Mouse (Mus musculus) hindbrain, postnatal 0 days (tissue): ENCODE data around the gene Atp6v1f. TPM values are rescaled to one million over a fixed set of nuclear protein-coding genes. Genes with fewer than 3 reads are reported as not detected.
A peak's percentile ranks its signal among the peaks of the same experiment; 100 is the strongest.

Experiments
- ATAC-seq: fragments of 200-750 bp; cut with Nextera tagmentation; 2 replicates; pipeline ENCODE4 v1.8.0; 2017; ENCODE audit warnings: mild to moderate bottlenecking, moderate TSS enrichment, moderate library complexity
- DNase-seq: peaks from one replicate; pipeline ENCODE4 v3.0.0-alpha.2; 2015; ENCODE audit warnings: low spot score
- H3K27ac ChIP-seq: fragments of 300-500 bp; sonication (generic); 2 replicates; pipeline ENCODE4 v1.5.1; 2014; ENCODE audit warnings: mild to moderate bottlenecking
- H3K27me3 ChIP-seq: fragments of 300-500 bp; sonication (generic); 2 replicates; pipeline ENCODE4 v1.6.1; 2014; ENCODE audit warnings: low read length, mixed read lengths; ENCODE audit not compliant: insufficient read depth
- H3K36me3 ChIP-seq: fragments of 300-500 bp; sonication (generic); 2 replicates; pipeline ENCODE4 v1.6.1; 2014; ENCODE audit warnings: low read length, mixed read lengths; ENCODE audit not compliant: insufficient read depth
- H3K4me1 ChIP-seq: fragments of 300-500 bp; sonication (generic); 2 replicates; pipeline ENCODE4 v1.6.1; 2014; ENCODE audit warnings: antibody characterized with exemption, low read length, mixed read lengths; ENCODE audit not compliant: insufficient read depth
- H3K4me2 ChIP-seq: fragments of 300-500 bp; sonication (generic); 2 replicates; pipeline ENCODE4 v1.6.1; 2014; ENCODE audit warnings: low read depth, mild to moderate bottlenecking, low read length, moderate library complexity, mixed read lengths
- H3K4me3 ChIP-seq: fragments of 300-500 bp; sonication (generic); 2 replicates; pipeline ENCODE4 v1.5.1; 2014; ENCODE audit warnings: low read length
- H3K9ac ChIP-seq: fragments of 300-500 bp; sonication (generic); replicated peaks from 2 replicates; pipeline ENCODE4 v1.6.1; 2014; ENCODE audit warnings: mild to moderate bottlenecking, low read length, moderate library complexity, mixed read lengths
- H3K9me3 ChIP-seq: fragments of 300-500 bp; sonication (generic); 2 replicates; pipeline ENCODE4 v1.6.1; 2016; ENCODE audit warnings: low read length, mixed read lengths
- CTCF ChIP-seq: IDR thresholded peaks from 2 replicates; pipeline ENCODE4 v1.5.1; 2016; ENCODE audit warnings: antibody characterized with exemption, control low read depth, low read depth
- WGBS: fragments of 180-500 bp; shearing (Covaris S2); extraction: QIAGEN DNeasy Blood & Tissue Kit; methylation state at CpG from one replicate; pipeline ENCODE4 v1.1.7; 2014; 5-methylcytosine and 5-hydroxymethylcytosine counted together
- polyA plus RNA-seq: library from polyadenylated mRNA; unstranded; fragments of >200 nt; fragmentation: Nextera tagmentation; extraction: Ambion mirVana; gene quantifications from 2 replicates; pipeline ENCODE4 v1.2.1, GENCODE M21; 2015
- total RNA-seq: library from RNA; depleted of rRNA; stranded (reverse); fragments of >200 nt; gene quantifications from 2 replicates; pipeline ENCODE4 v1.2.3, GENCODE M21; 2014

Atp6v1f gene
- total and polyA plus RNA-seq, 2 experiments from 2014 or later, result 240 to 385 TPM

GRCm38 (mm10) chr6:29450667-29451066 lies 16.9 kb upstream of the Atp6v1f start:
- H3K27ac ChIP-seq, result no peak overlapping the region
- ATAC-seq (no peak), DNase-seq (no peak)
- WGBS, result 96% methylated on average over 6 of the region's 6 CpGs
- H3K4me1 ChIP-seq, result no peaks in the 10 kb centered on the region
- H3K4me3 ChIP-seq, result no peak overlapping the region
- H3K27me3 ChIP-seq, result no peaks in the 10 kb centered on the region
- no peak overlapping the region for H3K9ac ChIP-seq
- no peak for TF ChIP-seq CTCF
- H3K4me2 ChIP-seq, result no peak overlapping the region
- H3K36me3 ChIP-seq, result no peaks in the 10 kb centered on the region
- no peaks in the 10 kb centered on the region for H3K9me3 ChIP-seq

- WGBS, result 52% methylated on average over 7 of the region's 7 CpGs
Measured at GRCm38 (mm10) chr6:29461502-29461901, 6.0 kb upstream of the Atp6v1f start.

GRCm38 (mm10) chr6:29463388-29463787 lies 4.1 kb upstream of the Atp6v1f start:
- no peak for ATAC-seq
- 89% methylated on average over 3 of the region's 3 CpGs for WGBS
- no peak for TF ChIP-seq CTCF

More at GRCm38 (mm10) chr6:29461502-29461901, 6.0 kb upstream of the Atp6v1f start:
- no peaks in the 10 kb centered on the region for H3K4me1 ChIP-seq
- DNase-seq (no peak), ATAC-seq (no peak)
- no peak overlapping the region for H3K4me2 ChIP-seq
- H3K9me3 ChIP-seq, result no peaks in the 10 kb centered on the region
- no peaks in the 10 kb centered on the region for H3K36me3 ChIP-seq
- no peak overlapping the region for H3K27ac ChIP-seq
- H3K4me3 ChIP-seq, result no peak overlapping the region
- TF ChIP-seq CTCF, result no peak; the same call in 1 of the 2 replicates
- H3K9ac ChIP-seq, result no peak overlapping the region
- H3K27me3 ChIP-seq, result no peaks in the 10 kb centered on the region

GRCm38 (mm10) chr6:29468851-29469250 lies 1.3 kb downstream of the Atp6v1f start:
- 88% methylated on average over 3 of the region's 3 CpGs for WGBS
- TF ChIP-seq CTCF, result no peak
- no peak for ATAC-seq
- Histone ChIP-seq H3K36me3 (peaks cover 12% of the 10 kb centered on the region; the same call in 1 of the 2 replicates), H3K4me3 (peak overlapping the region; percentile 74), H3K9me3 (no peaks in the 10 kb centered on the region), H3K27me3 (no peaks in the 10 kb centered on the region), H3K4me2 (peak overlapping the region; percentile 74), H3K4me1 (peaks cover 6% of the 10 kb centered on the region; the same call in 1 of the 2 replicates), H3K9ac (peak overlapping the region; percentile 52), H3K27ac (no peak overlapping the region)
- DNase-seq, result no peak

More at GRCm38 (mm10) chr6:29463388-29463787, 4.1 kb upstream of the Atp6v1f start:
- H3K4me3 ChIP-seq, result no peak overlapping the region
- H3K27ac ChIP-seq, result no peak overlapping the region
- H3K9me3 ChIP-seq, result no peaks in the 10 kb centered on the region
- no peaks in the 10 kb centered on the region for H3K4me1 ChIP-seq
- H3K4me2 ChIP-seq, result no peak overlapping the region
- H3K36me3 ChIP-seq, result no peaks in the 10 kb centered on the region
- no peak for DNase-seq
- no peaks in the 10 kb centered on the region for H3K27me3 ChIP-seq
- H3K9ac ChIP-seq, result no peak overlapping the region

GRCm38 (mm10) chr6:29471137-29471536 lies 3.6 kb downstream of the Atp6v1f start, which contains the start of gene Atp6v1fnb:
TSS of gene Atp6v1fnb (plus strand) at chr6:29471437.
- H3K4me3 ChIP-seq, result no peak within 1 kb of the TSS
- no peak within 1 kb of the TSS for H3K4me2 ChIP-seq
- no peak for ATAC-seq
- H3K9ac ChIP-seq, result no peak within 1 kb of the TSS
- no peak within 1 kb of the TSS for H3K27ac ChIP-seq
- H3K9me3 ChIP-seq, result no peaks in the 10 kb centered on the region
- H3K36me3 ChIP-seq, result peaks cover 12% of the 10 kb centered on the region; the same call in 1 of the 2 replicates
- H3K4me1 ChIP-seq, result peaks cover 6% of the 10 kb centered on the region; the same call in 1 of the 2 replicates
- no peak for DNase-seq
- no peaks in the 10 kb centered on the region for H3K27me3 ChIP-seq
- TF ChIP-seq CTCF, result no peak
- WGBS, result 96% methylated on average over 4 of the region's 4 CpGs

GRCm38 (mm10) chr6:29473941-29474691 lies 6.6 kb downstream of the Atp6v1f start:
- Histone ChIP-seq H3K4me1 (no peaks in the 10 kb centered on the region), H3K4me2 (peak overlapping the region; percentile 58), H3K4me3 (peak overlapping the region; percentile 32), H3K9me3 (no peaks in the 10 kb centered on the region), H3K9ac (peak overlapping the region; percentile 31), H3K36me3 (peaks cover 12% of the 10 kb centered on the region; the same call in 1 of the 2 replicates), H3K27ac (no peak overlapping the region), H3K27me3 (no peaks in the 10 kb centered on the region)
- TF ChIP-seq CTCF, result no peak
- 3% methylated on average over 31 of the region's 33 CpGs for WGBS
- DNase-seq (peak; percentile 76), ATAC-seq (peak; percentile 91)

GRCm38 (mm10) chr6:29474736-29475135 lies 7.2 kb downstream of the Atp6v1f start:
- no peak for ATAC-seq
- Histone ChIP-seq H3K9me3 (no peaks in the 10 kb centered on the region), H3K27ac (no peak overlapping the region), H3K4me3 (no peak overlapping the region), H3K9ac (no peak overlapping the region), H3K27me3 (no peaks in the 10 kb centered on the region), H3K4me1 (no peaks in the 10 kb centered on the region), H3K36me3 (peaks cover 12% of the 10 kb centered on the region; the same call in 1 of the 2 replicates), H3K4me2 (no peak overlapping the region; the same call in 1 of the 2 replicates)
- WGBS, result 51% methylated on average over 2 of the region's 2 CpGs
- no peak for TF ChIP-seq CTCF
- DNase-seq, result no peak
